Mouse (Mus musculus) bone marrow macrophage, adult 2 months (primary cell): ENCODE measurements around the gene Slc6a9.

Experiments
- CTCF ChIP-seq: IDR thresholded peaks from 2 replicates; pipeline ENCODE4 v1.5.1; 2012; ENCODE audit warnings: low read depth, mild to moderate bottlenecking, low read length, moderate library complexity
- POLR2A ChIP-seq: IDR thresholded peaks from 2 replicates; pipeline ENCODE4 v1.6.1; 2012; ENCODE audit warnings: mild to moderate bottlenecking, low read depth, low read length, borderline replicate concordance

DNA sequence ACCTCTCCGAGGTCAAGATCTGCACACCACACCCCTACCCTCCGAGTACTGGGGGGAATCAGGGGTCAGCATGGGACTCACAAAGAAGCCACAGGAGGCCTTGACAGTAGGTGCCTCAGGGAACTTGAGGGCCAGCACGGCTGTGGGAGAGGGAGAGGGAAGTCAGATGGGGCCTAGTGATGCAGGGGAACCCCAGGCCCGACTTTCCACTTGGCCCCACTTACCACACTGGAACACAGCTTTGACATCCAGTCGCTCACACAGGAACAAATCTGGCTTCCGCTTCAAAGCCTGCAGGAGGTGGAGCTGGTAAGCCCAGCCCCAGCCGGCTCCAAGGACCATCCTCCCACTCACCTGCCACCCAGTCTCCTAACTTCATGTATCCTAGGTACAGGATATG lies 61.0 kb downstream of the Slc6a9 start:
- TF ChIP-seq POLR2A (no peak), CTCF (no peak)
